Mouse (Mus musculus) forebrain, postnatal 0 days (tissue): Measurements from ENCODE around the gene Zfp988. TPM values are rescaled to one million over a fixed set of nuclear protein-coding genes. Genes with fewer than 3 reads are reported as not detected.
A peak's percentile ranks its signal among the peaks of the same experiment; 100 is the strongest.
"Not testable (repeated sequence)": the region's sequence is repeated elsewhere in the genome, so short reads cannot be mapped to it uniquely, and the experiment has no call there.

Experiments
- ATAC-seq: fragments of 200-750 bp; cut with Nextera tagmentation; 2 replicates; pipeline ENCODE4 v1.8.0; 2017; ENCODE audit warnings: mild to moderate bottlenecking, moderate library complexity
- DNase-seq: peaks from one replicate; pipeline ENCODE4 v3.0.0-alpha.2; 2015
- H3K27ac ChIP-seq: fragments of 300-500 bp; sonication (generic); 2 replicates; pipeline ENCODE4 v1.5.1; 2014; ENCODE audit warnings: low read depth, mild to moderate bottlenecking, antibody characterized with exemption, low read length, moderate library complexity, mixed read lengths
- H3K27me3 ChIP-seq: fragments of 300-500 bp; sonication (generic); 2 replicates; pipeline ENCODE4 v1.6.1; 2014; ENCODE audit warnings: mild to moderate bottlenecking, low read length, mixed read lengths; ENCODE audit not compliant: insufficient read depth
- H3K36me3 ChIP-seq: fragments of 300-500 bp; sonication (generic); 2 replicates; pipeline ENCODE4 v1.6.1; 2014; ENCODE audit warnings: mild to moderate bottlenecking, moderate library complexity; ENCODE audit not compliant: insufficient read depth
- H3K4me1 ChIP-seq: fragments of 300-500 bp; sonication (generic); 2 replicates; pipeline ENCODE4 v1.6.1; 2014; ENCODE audit warnings: antibody characterized with exemption; ENCODE audit not compliant: insufficient read depth
- H3K4me2 ChIP-seq: fragments of 300-500 bp; sonication (generic); 2 replicates; pipeline ENCODE4 v1.6.1; 2014; ENCODE audit warnings: low read depth, mild to moderate bottlenecking, moderate library complexity
- H3K4me3 ChIP-seq: fragments of 300-500 bp; sonication (generic); 2 replicates; pipeline ENCODE4 v1.5.1; 2014; ENCODE audit warnings: low read depth, low read length, mixed read lengths
- H3K9ac ChIP-seq: fragments of 300-500 bp; sonication (generic); 2 replicates; pipeline ENCODE4 v1.6.1; 2014; ENCODE audit warnings: mild to moderate bottlenecking
- H3K9me3 ChIP-seq: fragments of 300-500 bp; sonication (generic); 2 replicates; pipeline ENCODE4 v1.6.1; 2016; ENCODE audit warnings: low read length
- WGBS: fragments of 180-500 bp; shearing (Covaris S2); extraction: QIAGEN DNeasy Blood & Tissue Kit; methylation state at CpG from one replicate; pipeline ENCODE4 v1.1.7; 2014; 5-methylcytosine and 5-hydroxymethylcytosine counted together
- polyA plus RNA-seq: library from polyadenylated mRNA; unstranded; fragments of >200 nt; fragmentation: Nextera tagmentation; extraction: Ambion mirVana; gene quantifications from 2 replicates; pipeline ENCODE4 v1.2.1, GENCODE M21; 2015
- total RNA-seq: library from RNA; depleted of rRNA; stranded (reverse); fragments of >200 nt; gene quantifications from 2 replicates; pipeline ENCODE4 v1.2.3, GENCODE M21; 2014

Zfp988 gene
- total and polyA plus RNA-seq, 2 experiments from 2014 or later, result not detected

GRCm38 (mm10) chr4:147340876-147341275, 35.4 kb downstream of the Zfp988 start:
- not testable (repeated sequence) for H3K27ac ChIP-seq, H3K36me3 ChIP-seq, H3K27me3 ChIP-seq, H3K4me3 ChIP-seq, H3K4me1 ChIP-seq, DNase-seq, ATAC-seq, H3K4me2 ChIP-seq, H3K9ac ChIP-seq
- 86% methylated on average over 3 of the region's 3 CpGs for WGBS
- peaks cover 61% of the 10 kb centered on the region for H3K9me3 ChIP-seq

- not testable (repeated sequence) for H3K27ac ChIP-seq, DNase-seq, H3K4me2 ChIP-seq, H3K27me3 ChIP-seq, H3K4me3 ChIP-seq, H3K4me1 ChIP-seq, H3K9ac ChIP-seq, H3K36me3 ChIP-seq
- H3K9me3 ChIP-seq, result peaks cover 57% of the 10 kb centered on the region
- peak; percentile 54; the same call in 1 of the 2 replicates for ATAC-seq
- WGBS, result 82% methylated on average over 6 of the region's 6 CpGs
Observed at GRCm38 (mm10) chr4:147343042-147343908, 37.8 kb downstream of the Zfp988 start.

GRCm38 (mm10) chr4:147345061-147345554, 39.6 kb downstream of the Zfp988 start:
- not testable (repeated sequence) for DNase-seq, H3K27ac ChIP-seq, H3K4me1 ChIP-seq, H3K4me2 ChIP-seq, H3K4me3 ChIP-seq, H3K27me3 ChIP-seq, ATAC-seq, H3K9ac ChIP-seq, H3K36me3 ChIP-seq
- 91% methylated on average over 2 of the region's 2 CpGs for WGBS
- peaks cover 59% of the 10 kb centered on the region for H3K9me3 ChIP-seq

- not testable (repeated sequence) for ATAC-seq, H3K36me3 ChIP-seq, H3K27ac ChIP-seq, H3K9ac ChIP-seq, H3K4me2 ChIP-seq, H3K4me1 ChIP-seq, H3K4me3 ChIP-seq, DNase-seq, H3K27me3 ChIP-seq
- 67% methylated on average over 4 of the region's 4 CpGs for WGBS
- peaks cover 66% of the 10 kb centered on the region for H3K9me3 ChIP-seq
Observed at GRCm38 (mm10) chr4:147346361-147347035, 41.0 kb downstream of the Zfp988 start.

GRCm38 (mm10) chr4:147347300-147347699, 41.8 kb downstream of the Zfp988 start:
- 61% methylated on average over 4 of the region's 4 CpGs for WGBS
- ATAC-seq, DNase-seq, H3K27ac ChIP-seq, H3K4me3 ChIP-seq, H3K9ac ChIP-seq, H3K27me3 ChIP-seq, H3K36me3 ChIP-seq, H3K4me2 ChIP-seq, H3K4me1 ChIP-seq: not testable (repeated sequence)
- H3K9me3 ChIP-seq, result peaks cover 66% of the 10 kb centered on the region

GRCm38 (mm10) chr4:147347880-147348279, 42.4 kb downstream of the Zfp988 start:
- H3K4me2 ChIP-seq, DNase-seq, H3K4me3 ChIP-seq, H3K27me3 ChIP-seq, H3K9ac ChIP-seq, ATAC-seq, H3K4me1 ChIP-seq, H3K27ac ChIP-seq, H3K36me3 ChIP-seq: not testable (repeated sequence)
- peaks cover 64% of the 10 kb centered on the region for H3K9me3 ChIP-seq
- WGBS, result 72% methylated on average over 1 of the region's 3 CpGs

- 80% methylated on average over 2 of the region's 2 CpGs for WGBS
- H3K36me3 ChIP-seq, H3K4me1 ChIP-seq, ATAC-seq, H3K27ac ChIP-seq, H3K4me3 ChIP-seq, H3K27me3 ChIP-seq, H3K4me2 ChIP-seq, DNase-seq, H3K9ac ChIP-seq: not testable (repeated sequence)
- peaks cover 59% of the 10 kb centered on the region for H3K9me3 ChIP-seq
Observed at GRCm38 (mm10) chr4:147348401-147348800, 42.9 kb downstream of the Zfp988 start.

GRCm38 (mm10) chr4:147348906-147349686, 43.6 kb downstream of the Zfp988 start:
- not testable (repeated sequence) for H3K4me1 ChIP-seq, H3K36me3 ChIP-seq, DNase-seq, H3K27ac ChIP-seq, H3K27me3 ChIP-seq, H3K4me3 ChIP-seq, ATAC-seq, H3K4me2 ChIP-seq, H3K9ac ChIP-seq
- H3K9me3 ChIP-seq, result peaks cover 54% of the 10 kb centered on the region
- WGBS, result 93% methylated on average over 18 of the region's 19 CpGs

GRCm38 (mm10) chr4:147349687-147350415, 44.4 kb downstream of the Zfp988 start:
- not testable (repeated sequence) for ATAC-seq, H3K9ac ChIP-seq, DNase-seq, H3K36me3 ChIP-seq, H3K4me2 ChIP-seq, H3K4me1 ChIP-seq, H3K4me3 ChIP-seq, H3K27ac ChIP-seq, H3K27me3 ChIP-seq
- H3K9me3 ChIP-seq, result peaks cover 58% of the 10 kb centered on the region
- 83% methylated on average over 9 of the region's 9 CpGs for WGBS
